Comparison of ENCODE assay signal across 8 mouse cellular contexts in genomic region chr11:113617132-113617911, GRCm38 (mm10). TPM values are rescaled to one million over a fixed set of nuclear protein-coding genes. Genes with fewer than 3 reads are reported as not detected.
DNase-seq lines count a peak whose midpoint lies in the region; ATAC-seq and TF ChIP-seq lines count a peak whose summit lies in the region.
"Had no signal": no experiment of that assay in that cellular context is flagged by ENCODE, and none has a peak within 500 bp of the region (broad histone marks: within the 10 kb centered on the region; RNA-seq: fewer than 3 reads in every experiment).

No protein-coding gene starts in this region.

- 0 out of 2 replicates have a peak, but pooled peaks have one; percentile 17 for TF ChIP-seq CTCF in bone marrow, adult 2 months (IDR thresholded peaks at IDR 0.05; ENCODE audit: control insufficient read depth, insufficient read depth, low read length)
- peak; percentile 58 for TF ChIP-seq CTCF in lung, embryonic 14.5 days (IDR thresholded peaks at IDR 0.05; ENCODE audit: low read depth)

- H3K4me2 ChIP-seq in lung, embryonic 14.5 days, result no peak overlapping the region

- no peak for ATAC-seq in lung, embryonic 14.5 days (ENCODE audit: insufficient read depth)

- H3K9ac ChIP-seq in lung, embryonic 14.5 days, result no peak overlapping the region
- H3K9ac ChIP-seq: heart, embryonic 15.5 days had no signal

- peak; percentile 21 for DNase-seq in ovary, postnatal 10 days (ENCODE audit: low spot score)
- no peak for DNase-seq in ovary, adult 18-20 months (ENCODE audit: low spot score)
- DNase-seq in forelimb bud, embryonic 11.5 days (ENCODE audit: low read depth, low spot score), result peak; percentile 66
- DNase-seq in kidney, postnatal 14 days, result peak; percentile 72
- DNase-seq in lung, embryonic 14.5 days, result peak; percentile 86
- peak; percentile 17 for DNase-seq in skeletal muscle tissue, adult 2 months (ENCODE audit: low read depth, low spot score)

- WGBS in bone marrow, adult 2 months, result 42% methylated on average over 14 of the region's 14 CpGs
- 38% methylated on average over 14 of the region's 14 CpGs for WGBS in lung, embryonic 14.5 days

- no peaks in the 10 kb centered on the region for H3K36me3 ChIP-seq in lung, embryonic 14.5 days (ENCODE audit: insufficient read depth)
- H3K36me3 ChIP-seq: heart, embryonic 15.5 days had no signal

- H3K9me3 ChIP-seq in lung, embryonic 14.5 days (ENCODE audit: low read depth, low read length), result no peaks in the 10 kb centered on the region
- H3K9me3 ChIP-seq: heart, embryonic 15.5 days had no signal

- H3K27ac ChIP-seq in bone marrow, adult 2 months (ENCODE audit: control insufficient read depth, insufficient read depth, low read depth, low read length, poor library complexity), result no peak overlapping the region
- no peak overlapping the region for H3K27ac ChIP-seq in lung, embryonic 14.5 days (ENCODE audit: low read depth)
- H3K27ac ChIP-seq: heart, embryonic 15.5 days had no signal

- peaks cover 37% of the 10 kb centered on the region for H3K27me3 ChIP-seq in lung, embryonic 14.5 days (ENCODE audit: insufficient read depth, low read length)

- no peak for TF ChIP-seq POLR2A in bone marrow, adult 2 months (IDR thresholded peaks at IDR 0.05; ENCODE audit: borderline replicate concordance, control insufficient read depth, low read depth, low read length)

- no peaks in the 10 kb centered on the region; the same call in 1 of the 2 replicates for H3K4me1 ChIP-seq in bone marrow, adult 2 months (ENCODE audit: control insufficient read depth, insufficient read depth, low read length)
- 0 out of 2 replicates have a peak, but pooled peaks cover 1% of the 10 kb centered on the region for H3K4me1 ChIP-seq in lung, embryonic 14.5 days (ENCODE audit: insufficient read depth)

- no peak overlapping the region for H3K4me3 ChIP-seq in bone marrow, adult 2 months (replicated peaks; ENCODE audit: control insufficient read depth, low read depth, low read length)
- H3K4me3 ChIP-seq in lung, embryonic 14.5 days (ENCODE audit: low read depth, low read length), result no peak overlapping the region
- H3K4me3 ChIP-seq: heart, embryonic 15.5 days had no signal

RNA-seq across cellular contexts. Expression of gene Sstr2, which starts 1.8 kb away (rescaled TPM):
- not detected in 2 replicates for polyA plus RNA-seq in bone marrow, adult 2 months (2011; ENCODE audit: insufficient read depth, insufficient read length, low replicate concordance, missing spikeins)
- polyA plus RNA-seq in lung, embryonic 14.5 days (2014; fragmentation: Nextera tagmentation; extraction: Ambion mirVana), result 1.4 and 2.0 TPM in 2 replicates

RNA-seq across cellular contexts. Expression of gene Cog1, which starts 31.6 kb away (rescaled TPM):
- 31.3 and 57.0 TPM in 2 replicates for polyA plus RNA-seq in bone marrow, adult 2 months (2011; ENCODE audit: insufficient read depth, insufficient read length, low replicate concordance, missing spikeins)
- 28.4 and 28.8 TPM in 2 replicates for polyA plus RNA-seq in lung, embryonic 14.5 days (2014; fragmentation: Nextera tagmentation; extraction: Ambion mirVana)

RNA-seq across cellular contexts. Expression of gene Slc39a11, which starts 32.6 kb away (rescaled TPM):
- polyA plus RNA-seq in bone marrow, adult 2 months (2011; ENCODE audit: insufficient read depth, insufficient read length, low replicate concordance, missing spikeins), result 9.0 and 14.7 TPM in 2 replicates
- polyA plus RNA-seq in lung, embryonic 14.5 days (2014; fragmentation: Nextera tagmentation; extraction: Ambion mirVana), result 19.6 and 21.8 TPM in 2 replicates
